Mouse (Mus musculus) heart, embryonic 14.5 days (tissue): ENCODE results near the gene Wdr78. TPM values are rescaled to one million over a fixed set of nuclear protein-coding genes. Genes with fewer than 3 reads are reported as not detected.
A peak's percentile ranks its signal among the peaks of the same experiment; 100 is the strongest.

ENCODE experiments used
- ATAC-seq: fragments of 200-750 bp; cut with Nextera tagmentation; 2 replicates; pipeline ENCODE4 v1.8.0; 2017; ENCODE audit warnings: low read depth, moderate TSS enrichment; ENCODE audit not compliant: insufficient number of reproducible peaks, insufficient read depth, low FRiP score
- H3K27ac ChIP-seq, 2 experiments: fragments of 200-500 bp in 1 of 2; fragments of 300-500 bp in 1 of 2; sonication (generic) in 1 of 2; replicated peaks in 1 of 2; 2 replicates each; pipeline ENCODE4 v1.5.1; 2012 to 2014; ENCODE audit warnings: low read depth in 2 of 2, low read length in 2 of 2, control low read depth in 1 of 2, mild to moderate bottlenecking in 1 of 2, mixed read lengths in 1 of 2; ENCODE audit not compliant: control insufficient read depth in 1 of 2, insufficient read depth in 1 of 2
- H3K27me3 ChIP-seq: fragments of 300-500 bp; sonication (generic); 2 replicates; pipeline ENCODE4 v1.6.1; 2014; ENCODE audit warnings: mild to moderate bottlenecking, low read length, control low read depth; ENCODE audit not compliant: control insufficient read depth, insufficient read depth
- H3K36me3 ChIP-seq: fragments of 300-500 bp; sonication (generic); 2 replicates; pipeline ENCODE4 v1.6.1; 2014; ENCODE audit warnings: mild to moderate bottlenecking, control low read depth, low read length, mixed read lengths; ENCODE audit not compliant: control insufficient read depth, insufficient read depth
- H3K4me1 ChIP-seq, 2 experiments: fragments of 200-500 bp in 1 of 2; fragments of 300-500 bp in 1 of 2; sonication (generic) in 1 of 2; 2 replicates each; pipeline ENCODE4 v1.6.1; 2012 to 2014; ENCODE audit warnings: low read length in 2 of 2, control low read depth in 1 of 2, mixed read lengths in 1 of 2; ENCODE audit not compliant: control insufficient read depth in 2 of 2, insufficient read depth in 2 of 2
- H3K4me2 ChIP-seq: fragments of 300-500 bp; sonication (generic); 2 replicates; pipeline ENCODE4 v1.6.1; 2014; ENCODE audit warnings: mild to moderate bottlenecking, low read length
- H3K4me3 ChIP-seq, 2 experiments: fragments of 200-500 bp in 1 of 2; fragments of 300-500 bp in 1 of 2; sonication (generic) in 1 of 2; 2 replicates each; pipeline ENCODE4 v1.5.1; 2012 to 2014; ENCODE audit warnings: low read length in 2 of 2, mild to moderate bottlenecking in 2 of 2, control low read depth in 1 of 2, low read depth in 1 of 2, moderate library complexity in 1 of 2; ENCODE audit not compliant: control insufficient read depth in 1 of 2, insufficient read depth in 1 of 2
- H3K9ac ChIP-seq: fragments of 300-500 bp; sonication (generic); 2 replicates; pipeline ENCODE4 v1.6.1; 2014; ENCODE audit warnings: mild to moderate bottlenecking, low read length
- H3K9me3 ChIP-seq: fragments of 300-500 bp; sonication (generic); 2 replicates; pipeline ENCODE4 v1.6.1; 2016; ENCODE audit warnings: low read length, control low read depth; ENCODE audit not compliant: control insufficient read depth
- whole genome bisulfite sequencing: fragments of 180-500 bp; shearing (Covaris S2); extraction: QIAGEN DNeasy Blood & Tissue Kit; methylation state at CpG from one replicate; pipeline ENCODE4 v1.1.7; 2014; 5-methylcytosine and 5-hydroxymethylcytosine counted together
- polyA plus RNA-seq: library from polyadenylated mRNA; unstranded; fragments of >200 nt; fragmentation: Nextera tagmentation; extraction: Ambion mirVana; gene quantifications from 2 replicates; pipeline ENCODE4 v1.2.1, GENCODE M21; 2014

The Wdr78 gene
- polyA plus RNA-seq, 1 experiment from 2014 or later: 0.89 TPM

DNA sequence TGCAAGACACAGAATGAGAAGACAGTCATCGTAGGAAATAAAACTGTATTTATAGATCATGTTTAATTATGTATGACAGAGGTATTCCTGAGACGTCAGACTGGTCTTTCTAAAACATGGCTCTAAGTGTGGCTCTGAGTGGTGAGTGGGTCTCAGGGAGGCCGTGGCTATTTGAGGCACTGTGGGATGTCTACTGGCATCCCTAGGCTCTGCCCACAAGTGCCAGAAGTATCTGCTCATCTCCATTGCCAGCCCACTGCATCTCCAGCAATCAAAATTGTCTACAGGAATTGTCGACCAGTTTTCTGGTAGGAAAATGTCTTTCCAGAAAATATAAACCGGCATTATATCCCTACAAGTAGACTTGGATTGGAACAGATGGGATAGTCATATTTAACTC is 57.4 kb downstream of the Wdr78 start:
- H3K4me1 ChIP-seq: no peaks in the 10 kb centered on the region
- no peak overlapping the region for H3K9ac ChIP-seq
- no peaks in the 10 kb centered on the region for H3K9me3 ChIP-seq
- H3K4me3 ChIP-seq: no peak overlapping the region
- no peaks in the 10 kb centered on the region for H3K27me3 ChIP-seq
- H3K27ac ChIP-seq: no peak overlapping the region
- H3K36me3 ChIP-seq: no peaks in the 10 kb centered on the region
- ATAC-seq: no peak
- 79% methylated on average over 5 of the region's 5 CpGs for WGBS
- no peak overlapping the region for H3K4me2 ChIP-seq

DNA sequence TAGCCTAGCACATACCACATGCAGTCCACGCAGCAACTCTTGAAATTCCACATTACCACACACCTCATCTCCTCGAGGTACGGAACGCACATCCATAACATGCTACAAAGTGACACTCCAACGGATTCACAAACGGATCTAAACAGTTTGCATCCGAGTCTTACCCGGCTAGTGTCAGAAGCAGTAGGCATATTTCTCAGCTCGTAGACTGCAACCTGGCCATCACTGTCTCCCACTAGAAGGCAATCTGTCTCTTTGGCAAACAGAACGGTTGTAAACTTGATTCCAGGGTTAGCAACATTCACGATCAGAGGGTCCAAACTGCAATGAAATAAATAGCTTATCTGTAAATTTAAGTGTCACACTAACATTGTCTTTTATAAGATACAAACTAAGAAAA is 66.3 kb downstream of the Wdr78 start:
- Histone ChIP-seq H3K9me3 (no peaks in the 10 kb centered on the region), H3K4me1 (no peaks in the 10 kb centered on the region), H3K4me3 (no peak overlapping the region), H3K36me3 (no peaks in the 10 kb centered on the region), H3K9ac (no peak overlapping the region), H3K4me2 (no peak overlapping the region), H3K27me3 (no peaks in the 10 kb centered on the region), H3K27ac (no peak overlapping the region)
- no peak for ATAC-seq
- 84% methylated on average over 11 of the region's 11 CpGs for WGBS

DNA sequence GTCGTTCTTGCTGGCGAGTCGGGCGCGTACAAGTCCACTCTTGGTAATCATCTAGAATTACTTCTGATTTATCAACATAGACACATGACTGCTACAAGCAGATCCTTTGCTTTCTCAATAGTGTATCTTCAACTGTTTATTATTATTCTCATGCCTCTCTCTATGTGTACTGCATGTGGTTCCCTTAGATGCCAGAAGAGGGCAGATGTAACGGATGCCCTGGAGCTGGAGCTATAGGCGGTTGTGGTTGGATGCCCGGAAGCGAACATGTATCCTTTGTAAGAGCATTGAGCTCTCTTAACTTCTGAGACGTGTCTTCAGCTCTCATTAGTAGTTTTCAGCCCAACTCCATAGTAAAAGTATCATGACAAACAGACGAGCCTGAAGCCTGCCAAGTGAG is 71.4 kb downstream of the Wdr78 start:
- H3K9ac ChIP-seq: no peak overlapping the region
- no peak overlapping the region for H3K4me3 ChIP-seq
- 91% methylated on average over 11 of the region's 11 CpGs for WGBS
- no peaks in the 10 kb centered on the region for H3K27me3 ChIP-seq
- no peaks in the 10 kb centered on the region for H3K4me1 ChIP-seq
- ATAC-seq: no peak
- no peak overlapping the region for H3K27ac ChIP-seq
- no peaks in the 10 kb centered on the region for H3K9me3 ChIP-seq
- no peaks in the 10 kb centered on the region for H3K36me3 ChIP-seq
- H3K4me2 ChIP-seq: no peak overlapping the region

DNA sequence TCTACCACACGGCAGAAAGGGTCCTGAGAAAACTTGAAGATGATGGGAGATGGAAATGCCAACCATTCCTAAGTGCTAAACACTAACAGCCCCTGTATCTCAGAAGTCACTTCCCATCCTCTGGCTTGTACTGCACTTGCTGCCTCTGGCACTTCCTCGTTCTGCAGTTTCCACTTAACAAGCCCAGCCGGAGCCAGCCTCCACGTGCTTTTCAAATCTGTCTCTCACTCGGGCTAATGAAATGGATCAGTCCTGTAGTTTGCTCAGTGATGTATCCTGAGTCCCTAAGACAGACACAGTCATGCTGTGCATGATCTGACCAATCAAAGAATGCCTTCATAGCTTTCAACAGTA is 74.5 kb downstream of the Wdr78 start:
- WGBS: 42% methylated on average over 5 of the region's 5 CpGs
- Histone ChIP-seq H3K27ac (no peak overlapping the region), H3K9me3 (no peaks in the 10 kb centered on the region), H3K4me2 (no peak overlapping the region), H3K4me1 (no peaks in the 10 kb centered on the region), H3K27me3 (no peaks in the 10 kb centered on the region), H3K9ac (no peak overlapping the region), H3K36me3 (no peaks in the 10 kb centered on the region), H3K4me3 (no peak overlapping the region)
- ATAC-seq: no peak

DNA sequence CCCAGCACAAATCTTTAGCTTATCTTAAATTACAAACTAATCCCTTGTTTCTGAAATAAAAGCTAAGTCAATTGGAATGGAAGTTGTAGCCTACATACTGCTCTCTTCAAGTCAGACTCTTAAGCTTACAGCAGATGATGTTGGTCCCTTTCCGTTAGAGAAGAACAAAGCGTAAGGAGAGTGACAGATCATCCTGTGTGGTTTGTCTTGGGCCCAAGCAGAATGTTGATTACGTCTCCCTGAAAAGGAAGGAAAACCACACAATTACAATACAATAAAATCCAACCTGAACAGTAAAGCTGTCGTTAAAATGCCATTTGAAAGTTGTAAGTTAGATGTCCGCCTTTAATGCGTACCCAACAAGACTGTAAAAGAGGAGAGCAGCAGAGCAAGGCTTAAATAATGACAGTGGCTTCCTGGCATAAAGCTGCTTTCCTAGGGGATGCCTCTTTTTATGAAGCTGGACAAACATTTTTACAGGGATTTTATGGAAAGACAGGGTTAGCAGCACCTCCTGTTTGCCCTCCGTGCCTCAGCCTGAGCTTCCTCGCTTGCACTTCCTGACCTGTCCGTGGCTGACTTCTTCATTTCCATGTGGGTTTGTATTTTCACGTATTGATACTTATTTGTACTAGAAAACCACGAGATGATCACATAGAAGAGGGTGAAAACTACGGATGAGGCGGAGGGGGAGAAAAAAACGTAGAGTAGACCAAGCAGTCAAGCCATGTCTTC is 75.1 kb downstream of the Wdr78 start:
- Histone ChIP-seq H3K4me2 (no peak overlapping the region), H3K9me3 (no peaks in the 10 kb centered on the region), H3K9ac (no peak overlapping the region), H3K36me3 (no peaks in the 10 kb centered on the region), H3K27ac (no peak overlapping the region), H3K4me1 (no peaks in the 10 kb centered on the region), H3K4me3 (no peak overlapping the region), H3K27me3 (no peaks in the 10 kb centered on the region)
- WGBS: 80% methylated on average over 14 of the region's 14 CpGs
- ATAC-seq: no peak

DNA sequence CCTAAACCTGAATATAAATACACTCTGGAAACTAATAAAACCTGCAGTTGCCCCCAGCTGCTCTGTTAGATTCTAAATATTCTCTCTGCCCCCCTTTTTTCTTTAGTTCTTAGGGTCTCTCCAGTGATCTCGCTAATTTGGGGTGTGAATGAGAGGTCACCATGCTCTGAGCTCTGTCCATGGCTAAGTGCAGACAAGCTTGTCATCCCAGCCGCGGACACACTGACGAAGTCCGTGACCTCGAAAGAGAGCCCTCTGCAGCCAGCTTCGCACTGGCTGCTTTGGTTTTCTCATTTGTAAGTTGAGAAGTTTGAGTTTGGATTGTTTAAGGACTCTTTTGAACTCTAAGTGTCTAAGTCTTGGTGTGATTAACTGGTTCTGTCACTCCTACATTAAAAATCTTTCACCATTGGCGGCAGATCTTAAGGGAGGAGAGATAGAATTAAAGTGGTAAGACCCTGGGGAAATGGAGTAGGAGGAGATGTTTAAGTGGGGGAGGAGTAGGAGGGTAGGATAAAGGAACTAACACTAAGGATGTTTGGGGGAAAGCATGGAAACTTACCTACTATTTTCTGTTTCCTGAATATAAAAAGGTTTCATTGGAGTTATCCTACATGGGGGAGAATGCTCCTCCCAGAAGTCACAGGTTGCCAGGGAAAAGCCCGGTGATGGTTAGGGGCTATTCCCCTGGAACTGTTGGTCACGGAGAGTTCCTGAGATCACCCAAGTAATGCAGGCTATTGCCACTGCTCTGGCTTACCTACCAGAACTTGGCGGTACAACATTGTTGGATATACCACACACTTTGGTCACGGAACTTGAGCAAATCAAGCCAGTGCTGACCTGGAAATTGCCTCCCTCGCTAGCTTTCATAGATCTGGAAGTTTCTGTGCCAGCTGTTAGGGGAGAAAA is 85.9 kb downstream of the Wdr78 start:
- Histone ChIP-seq H3K9me3 (no peaks in the 10 kb centered on the region), H3K4me1 (no peaks in the 10 kb centered on the region), H3K27ac (no peak overlapping the region), H3K36me3 (no peaks in the 10 kb centered on the region), H3K9ac (no peak overlapping the region), H3K27me3 (no peaks in the 10 kb centered on the region), H3K4me2 (0 out of 2 replicates have a peak overlapping the region, but pooled peaks have one; percentile 5), H3K4me3 (no peak overlapping the region)
- WGBS: 47% methylated on average over 13 of the region's 13 CpGs
- no peak for ATAC-seq

DNA sequence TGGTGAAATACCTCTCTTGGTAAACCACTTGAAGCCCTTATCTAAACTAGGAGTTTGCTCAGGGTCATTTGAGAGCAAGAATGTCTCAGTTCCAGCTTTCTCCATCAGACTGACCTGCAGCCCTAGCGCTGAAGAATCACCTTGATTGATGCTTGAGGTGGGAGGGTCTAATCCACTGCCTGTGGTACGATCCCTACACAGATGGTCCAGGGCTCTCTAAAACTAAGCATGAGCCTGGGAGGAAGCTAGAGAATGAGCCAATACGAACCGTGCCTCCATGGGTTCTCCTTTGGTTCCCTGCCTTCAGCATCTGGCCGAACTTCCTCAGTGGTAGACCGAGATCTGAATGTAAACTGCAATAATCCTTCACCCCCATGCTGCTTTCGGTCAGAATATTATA is 86.6 kb downstream of the Wdr78 start:
- H3K27ac ChIP-seq: no peak overlapping the region
- ATAC-seq: no peak
- H3K27me3 ChIP-seq: no peaks in the 10 kb centered on the region
- no peaks in the 10 kb centered on the region for H3K4me1 ChIP-seq
- H3K9me3 ChIP-seq: no peaks in the 10 kb centered on the region
- H3K4me3 ChIP-seq: no peak overlapping the region
- 72% methylated on average over 7 of the region's 7 CpGs for WGBS
- no peak overlapping the region for H3K9ac ChIP-seq
- no peaks in the 10 kb centered on the region for H3K36me3 ChIP-seq
- no peak overlapping the region for H3K4me2 ChIP-seq
